ENCODE assay signal across 9 mouse cellular contexts in genomic region chr2:74701949-74702819, GRCm38 (mm10). TPM values are rescaled to one million over a fixed set of nuclear protein-coding genes. Genes with fewer than 3 reads are reported as not detected.
DNase-seq lines count a peak whose midpoint lies in the region; ATAC-seq and TF ChIP-seq lines count a peak whose summit lies in the region.
"Had no signal": no experiment of that assay in that cellular context is flagged by ENCODE, and none has a peak within 500 bp of the region (broad histone marks: within the 10 kb centered on the region; RNA-seq: fewer than 3 reads in every experiment).

No protein-coding gene starts in this region.

- no peak overlapping the region for H3K9ac ChIP-seq in forebrain, embryonic 12.5 days
- no peak overlapping the region for H3K9ac ChIP-seq in lung, postnatal 0 days (replicated peaks; ENCODE audit: low read depth)
- H3K9ac ChIP-seq: limb, embryonic 15.5 days had no signal

- H3K4me2 ChIP-seq in forebrain, embryonic 12.5 days: no peak overlapping the region
- H3K4me2 ChIP-seq in lung, postnatal 0 days (replicated peaks; ENCODE audit: low read depth, low read length): no peak overlapping the region
- H3K4me2 ChIP-seq: limb, embryonic 15.5 days had no signal

- H3K27ac ChIP-seq in forebrain, embryonic 10.5 days: no peak overlapping the region
- no peak overlapping the region for H3K27ac ChIP-seq in forebrain, embryonic 12.5 days
- H3K27ac ChIP-seq in lung, postnatal 0 days (ENCODE audit: low read length): no peak overlapping the region
- H3K27ac ChIP-seq: limb, embryonic 15.5 days had no signal

- no peak overlapping the region for H3K4me3 ChIP-seq in forebrain, embryonic 10.5 days
- no peak overlapping the region for H3K4me3 ChIP-seq in forebrain, embryonic 12.5 days (replicated peaks)
- no peak overlapping the region for H3K4me3 ChIP-seq in lung, postnatal 0 days (ENCODE audit: low read depth, low read length)
- H3K4me3 ChIP-seq: limb, embryonic 15.5 days had no signal

- no peak for ATAC-seq in forebrain, embryonic 12.5 days (ENCODE audit: low FRiP score)
- no peak for ATAC-seq in lung, postnatal 0 days

- WGBS in forebrain, embryonic 10.5 days: 12% methylated on average over 17 of the region's 17 CpGs
- WGBS in forebrain, embryonic 12.5 days: 11% methylated on average over 17 of the region's 17 CpGs
- WGBS in lung, postnatal 0 days: 13% methylated on average over 17 of the region's 17 CpGs

- no peak for TF ChIP-seq EP300 in lung, postnatal 0 days (IDR thresholded peaks at IDR 0.05)

- peaks cover 30% of the 10 kb centered on the region for H3K4me1 ChIP-seq in forebrain, embryonic 10.5 days
- peaks cover 27% of the 10 kb centered on the region for H3K4me1 ChIP-seq in forebrain, embryonic 12.5 days
- peaks cover 8% of the 10 kb centered on the region; the same call in 1 of the 2 replicates for H3K4me1 ChIP-seq in lung, postnatal 0 days (ENCODE audit: insufficient read depth, low read depth, low read length)

- H3K36me3 ChIP-seq in forebrain, embryonic 10.5 days (replicated peaks): no peaks in the 10 kb centered on the region
- H3K36me3 ChIP-seq in forebrain, embryonic 12.5 days (replicated peaks): no peaks in the 10 kb centered on the region
- no peaks in the 10 kb centered on the region for H3K36me3 ChIP-seq in lung, postnatal 0 days (ENCODE audit: insufficient read depth, low read length)

- peak; percentile 76 for DNase-seq in forebrain, embryonic 10.5 days (ENCODE audit: extremely low spot score, low spot score)
- DNase-seq in 416B (ENCODE audit: low read depth): peak; percentile 47
- DNase-seq in adrenal gland, postnatal 36 days: peak; percentile 79 to 84
- peak; percentile 10 for DNase-seq in fibroblast of lung, adult 2 months (ENCODE audit: low read depth)
- DNase-seq in layer of hippocampus, adult 18-20 months (ENCODE audit: low spot score in 2 of 2): peak; percentile 37 to 87
- DNase-seq in lung, postnatal 0 days (ENCODE audit: low spot score): peak; percentile 78
- peak; percentile 95 for DNase-seq in right cerebral cortex, postnatal 4 days

- no peaks in the 10 kb centered on the region for H3K9me3 ChIP-seq in forebrain, embryonic 10.5 days
- H3K9me3 ChIP-seq in forebrain, embryonic 12.5 days: no peaks in the 10 kb centered on the region
- H3K9me3 ChIP-seq in lung, postnatal 0 days (ENCODE audit: low read length): no peaks in the 10 kb centered on the region
- H3K9me3 ChIP-seq: limb, embryonic 15.5 days had no signal

- H3K27me3 ChIP-seq in forebrain, embryonic 10.5 days (ENCODE audit: poor library complexity, severe bottlenecking): peaks cover 100% of the 10 kb centered on the region
- peaks cover 95% of the 10 kb centered on the region for H3K27me3 ChIP-seq in forebrain, embryonic 12.5 days
- H3K27me3 ChIP-seq in lung, postnatal 0 days (replicated peaks; ENCODE audit: insufficient read depth, low read length): peaks cover 91% of the 10 kb centered on the region

- TF ChIP-seq CTCF in lung, postnatal 0 days (IDR thresholded peaks at IDR 0.05): peak; percentile 90

RNA-seq across cellular contexts. Expression of gene Hoxd8, which starts 2.2 kb away (rescaled TPM):
- not detected in 2 replicates for polyA plus RNA-seq in forebrain, embryonic 10.5 days (2016; fragmentation: Nextera tagmentation; extraction: Ambion mirVana)
- polyA plus RNA-seq in forebrain, embryonic 12.5 days (2016; fragmentation: Nextera tagmentation; extraction: Ambion mirVana): 0.08 TPM in 1 of 2 replicates, not detected in the other
- total RNA-seq in adrenal gland, postnatal 36 days (2021): 10 to 100 TPM; 23.9 to 35.9 TPM
- total RNA-seq in layer of hippocampus, adult 18-20 months (2021): not detected
- 0.44 and 0.50 TPM in 2 replicates for polyA plus RNA-seq in lung, postnatal 0 days (2015; fragmentation: Nextera tagmentation; extraction: Ambion mirVana)

RNA-seq across cellular contexts. Expression of gene Hoxd9, which starts 4.7 kb away (rescaled TPM):
- polyA plus RNA-seq in forebrain, embryonic 10.5 days (2016; fragmentation: Nextera tagmentation; extraction: Ambion mirVana): not detected in 2 replicates
- polyA plus RNA-seq in forebrain, embryonic 12.5 days (2016; fragmentation: Nextera tagmentation; extraction: Ambion mirVana): not detected in 2 replicates
- 1 to 10 TPM; 3.8 to 4.1 TPM for total RNA-seq in adrenal gland, postnatal 36 days (2021)
- total RNA-seq in layer of hippocampus, adult 18-20 months (2021): not detected
- polyA plus RNA-seq in lung, postnatal 0 days (2015; fragmentation: Nextera tagmentation; extraction: Ambion mirVana): 0.33 and 0.38 TPM in 2 replicates

RNA-seq across cellular contexts. Expression of gene Hoxd3, which starts 9.5 kb away (rescaled TPM):
- polyA plus RNA-seq in forebrain, embryonic 10.5 days (2016; fragmentation: Nextera tagmentation; extraction: Ambion mirVana): 0.10 TPM in 1 of 2 replicates, not detected in the other
- not detected in 2 replicates for polyA plus RNA-seq in forebrain, embryonic 12.5 days (2016; fragmentation: Nextera tagmentation; extraction: Ambion mirVana)
- under 1 TPM; 0.17 to 0.36 TPM for total RNA-seq in adrenal gland, postnatal 36 days (2021)
- not detected for total RNA-seq in layer of hippocampus, adult 18-20 months (2021)
- not detected in 2 replicates for polyA plus RNA-seq in lung, postnatal 0 days (2015; fragmentation: Nextera tagmentation; extraction: Ambion mirVana)

RNA-seq across cellular contexts. Expression of gene Hoxd4, which starts 9.5 kb away (rescaled TPM):
- not detected in 2 replicates for polyA plus RNA-seq in forebrain, embryonic 10.5 days (2016; fragmentation: Nextera tagmentation; extraction: Ambion mirVana)
- polyA plus RNA-seq in forebrain, embryonic 12.5 days (2016; fragmentation: Nextera tagmentation; extraction: Ambion mirVana): not detected in 2 replicates
- total RNA-seq in adrenal gland, postnatal 36 days (2021): 10 to 100 TPM; 13.6 to 15.5 TPM
- not detected for total RNA-seq in layer of hippocampus, adult 18-20 months (2021)
- polyA plus RNA-seq in lung, postnatal 0 days (2015; fragmentation: Nextera tagmentation; extraction: Ambion mirVana): not detected in 2 replicates

RNA-seq across cellular contexts. Expression of gene Hoxd10, which starts 10.5 kb away (rescaled TPM):
- not detected in 2 replicates for polyA plus RNA-seq in forebrain, embryonic 10.5 days (2016; fragmentation: Nextera tagmentation; extraction: Ambion mirVana)
- not detected in 2 replicates for polyA plus RNA-seq in forebrain, embryonic 12.5 days (2016; fragmentation: Nextera tagmentation; extraction: Ambion mirVana)
- total RNA-seq in adrenal gland, postnatal 36 days (2021): not detected
- total RNA-seq in layer of hippocampus, adult 18-20 months (2021): not detected
- 0.20 TPM in 1 of 2 replicates, not detected in the other for polyA plus RNA-seq in lung, postnatal 0 days (2015; fragmentation: Nextera tagmentation; extraction: Ambion mirVana)

Comparison
In these comparisons a context has a peak if more than half of its experiments do, and no peak if none do; other contexts are left out.
1. DNase-seq: peak in every context shown above with its lines; median percentile 95 in right cerebral cortex, postnatal 4 days; 82 in adrenal gland, postnatal 36 days; 78 in lung, postnatal 0 days; 76 in forebrain, embryonic 10.5 days; 62 in layer of hippocampus, adult 18-20 months; 47 in 416B; 10 in fibroblast of lung, adult 2 months.